Mouse (Mus musculus) urinary bladder, postnatal 36 days (tissue): Measurements from ENCODE around the gene Slc39a5.

Experiments used
- DNase-seq, 2 experiments: peaks; one replicate each; pipeline ENCODE4 v3.0.0; 2022; ENCODE audit warnings: low spot score in 2 of 2, mixed read lengths in 1 of 2

Slc39a5 gene

DNA sequence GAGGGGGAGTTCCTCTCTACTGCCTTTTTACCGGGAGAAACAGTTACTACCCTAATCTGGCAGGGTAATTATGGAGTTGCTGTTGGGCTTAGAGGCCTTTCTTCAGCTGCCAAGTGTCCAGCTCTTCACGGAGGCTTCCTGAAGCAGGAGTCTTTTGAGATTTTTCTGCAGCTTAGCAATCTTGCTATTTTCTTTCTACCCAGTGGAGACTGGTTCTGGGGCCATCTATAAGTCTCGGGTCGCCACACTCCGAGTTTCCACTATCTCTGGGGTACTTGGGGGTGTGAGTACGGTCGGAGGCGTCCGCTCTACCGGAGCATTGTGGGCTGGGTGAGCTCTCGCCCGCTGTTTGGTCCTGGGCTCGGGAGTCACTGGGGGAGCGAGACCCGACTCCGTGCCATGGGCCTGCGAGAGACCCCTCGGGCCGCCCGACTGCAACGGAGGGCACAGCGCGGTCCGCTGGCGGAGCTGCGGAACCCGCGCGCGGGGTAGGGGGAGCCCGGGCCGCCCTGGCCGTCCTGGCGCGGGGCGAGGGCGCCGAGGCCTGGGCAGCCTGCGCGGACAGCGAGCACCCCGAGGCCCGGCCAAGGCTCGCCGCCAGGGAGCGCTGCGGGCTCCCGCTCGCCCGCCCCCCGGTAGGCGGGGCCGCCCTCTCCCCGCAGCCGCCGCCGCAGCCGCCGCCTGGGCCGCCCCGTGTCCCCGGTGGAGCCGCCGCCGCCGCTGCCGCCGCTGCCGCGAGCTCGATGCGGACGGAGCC lies 24.4 kb downstream of the Slc39a5 start, which contains the start of gene Ankrd52:
Gene Ankrd52, plus strand, starts transcription at position 661 of the 757 bp plus-strand sequence.
- peak; percentile 84 to 85 for DNase-seq

DNA sequence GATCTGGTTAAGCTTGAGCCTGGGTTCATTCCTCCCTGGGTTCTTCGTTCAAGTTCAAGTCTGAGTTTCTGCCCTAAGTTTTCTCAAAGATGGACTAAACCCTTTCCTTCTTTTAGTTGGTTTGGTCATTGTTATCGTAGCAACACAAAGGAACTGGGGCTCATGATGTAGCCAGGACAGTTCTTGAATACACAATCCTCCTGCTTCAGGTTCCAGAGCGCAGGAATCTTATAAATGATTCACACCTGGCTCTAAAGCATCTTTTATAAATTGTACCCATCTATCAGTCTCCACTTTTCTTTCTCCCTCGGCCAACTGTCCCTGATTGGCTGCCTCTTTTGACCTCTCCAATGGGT lies 25.0 kb downstream of the Slc39a5 start:
- no peak for DNase-seq

DNA sequence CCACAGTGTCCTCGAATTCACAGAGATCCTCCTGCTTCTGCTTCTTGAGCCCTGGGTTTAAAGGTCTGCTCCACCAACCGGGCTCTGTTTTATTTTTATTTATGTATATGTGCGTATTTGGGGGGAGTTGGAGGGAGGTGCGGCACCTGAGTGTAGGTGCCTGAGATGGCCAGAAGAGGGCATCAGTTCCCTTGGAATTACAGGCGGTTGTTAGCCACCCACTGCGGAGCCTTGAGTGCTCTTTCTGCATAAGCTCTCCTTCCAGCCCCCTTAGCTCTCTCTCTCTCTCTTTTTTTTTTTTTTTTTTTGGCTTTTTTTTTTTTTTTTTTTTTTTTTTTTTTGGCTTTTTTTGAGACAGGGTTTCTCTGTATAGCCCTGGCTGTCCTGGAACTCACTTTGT lies 26.6 kb downstream of the Slc39a5 start:
- no peak for DNase-seq

DNA sequence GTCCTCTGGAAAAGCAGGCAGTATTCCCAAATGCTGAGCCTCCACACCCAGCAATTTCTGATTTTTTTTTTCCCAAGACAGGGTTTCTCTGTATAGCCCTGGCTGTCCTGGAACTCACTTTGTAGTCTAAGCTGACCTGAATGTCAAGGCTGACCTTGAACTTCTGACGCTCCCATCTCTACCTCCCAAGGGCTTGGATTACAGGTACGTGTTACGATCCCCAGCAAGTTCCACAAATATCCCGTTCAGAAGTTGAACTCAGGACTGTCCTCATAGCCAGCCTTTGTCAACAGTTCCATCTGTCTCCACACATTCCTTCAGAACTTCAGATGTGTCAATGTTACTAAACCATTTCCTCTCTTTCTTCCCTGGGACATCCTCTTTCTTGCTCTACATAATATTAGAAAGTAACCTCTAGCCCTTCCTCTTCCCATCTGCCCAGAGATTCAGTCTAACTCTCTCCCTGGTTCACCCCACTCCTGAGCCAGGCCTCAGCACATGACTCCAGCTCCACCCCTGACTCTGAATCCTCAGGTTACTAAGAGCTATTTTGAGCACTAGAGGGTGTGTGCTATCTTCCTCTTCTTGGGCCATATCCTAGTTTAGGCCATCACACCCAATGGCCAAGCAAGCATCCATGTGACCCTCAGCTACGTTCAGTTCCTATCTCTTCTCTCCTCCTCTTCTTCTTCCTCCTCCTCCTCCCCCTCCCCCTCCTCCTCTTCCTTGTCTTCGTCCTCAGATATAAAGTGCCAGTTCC lies 27.9 kb downstream of the Slc39a5 start:
- DNase-seq = no peak

DNA sequence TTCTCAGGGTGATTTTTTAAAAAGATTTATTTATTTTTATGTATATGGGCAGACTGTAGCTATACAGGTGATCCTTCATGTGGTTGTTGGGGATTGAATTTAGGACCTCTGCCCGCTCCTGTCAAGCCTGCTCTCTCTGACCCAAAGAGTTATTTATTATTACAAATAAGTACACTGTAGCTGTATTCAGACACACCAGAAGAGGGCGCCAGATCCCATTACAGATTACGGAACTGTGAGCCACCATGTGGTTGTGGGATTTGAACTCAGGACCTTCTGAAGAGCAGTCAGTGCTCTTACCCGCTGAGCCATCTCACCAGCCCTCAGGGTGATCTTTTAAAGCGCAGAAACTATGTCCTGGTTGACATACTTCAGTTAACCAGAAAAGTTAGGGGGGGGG lies 28.9 kb downstream of the Slc39a5 start:
- no peak for DNase-seq

DNA sequence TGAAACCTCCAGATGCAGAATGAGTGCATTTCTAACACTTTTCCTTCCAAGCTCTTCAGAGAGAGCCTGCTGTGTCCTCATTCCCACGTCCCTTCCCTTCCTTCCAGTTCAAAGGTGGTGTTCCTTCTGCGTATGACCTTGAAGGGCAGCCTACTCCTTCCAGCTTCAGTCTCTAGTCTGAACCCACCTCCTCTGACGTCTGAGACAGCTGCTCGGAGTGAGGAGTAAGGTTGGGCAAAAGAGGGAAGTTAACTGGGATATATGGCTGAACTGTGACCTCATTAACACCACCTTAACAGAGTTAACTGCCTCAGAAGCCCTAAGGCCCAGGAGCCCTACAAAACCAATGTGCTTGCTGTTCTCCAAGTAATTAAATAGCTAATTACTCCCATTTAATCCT lies 30.4 kb downstream of the Slc39a5 start:
- no peak for DNase-seq

DNA sequence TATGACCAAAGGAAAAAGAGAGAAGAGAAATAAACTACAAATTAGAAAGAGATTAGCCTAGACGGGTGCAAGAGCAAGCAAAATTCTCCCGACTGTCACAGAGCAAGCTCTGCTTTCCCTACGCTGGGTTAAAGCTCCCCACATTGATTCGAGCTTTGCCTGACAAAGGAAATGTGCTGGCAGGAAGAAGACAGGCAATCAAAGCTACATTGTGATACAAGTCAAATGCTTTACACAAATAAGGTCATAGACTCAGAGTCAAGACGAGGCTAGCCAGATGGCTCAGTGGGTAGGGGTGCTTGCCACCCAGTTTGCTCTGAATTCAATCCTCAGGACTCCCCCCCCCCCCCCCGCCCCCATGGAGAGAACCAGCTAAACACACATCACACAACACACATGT lies 31.0 kb downstream of the Slc39a5 start:
- DNase-seq = no peak

DNA sequence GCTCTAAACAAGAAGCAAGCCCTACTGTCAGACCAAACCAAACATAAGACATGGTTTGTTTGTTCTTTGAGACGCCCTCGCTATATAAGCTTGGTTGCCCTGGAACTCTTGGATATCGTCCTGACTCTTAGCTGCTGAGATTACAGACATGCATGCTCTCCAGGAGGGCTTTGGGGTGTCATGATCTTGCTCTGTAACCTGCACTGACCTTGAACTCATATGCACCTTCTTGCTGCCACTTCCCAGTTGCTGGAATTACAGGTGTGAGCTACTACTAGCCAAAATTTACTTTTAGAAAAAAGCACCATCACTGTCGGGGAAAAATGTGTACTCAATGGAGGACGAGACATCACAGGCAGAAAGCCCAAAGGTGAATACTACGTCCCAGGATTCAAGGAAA lies 31.4 kb downstream of the Slc39a5 start:
- no peak for DNase-seq

DNA sequence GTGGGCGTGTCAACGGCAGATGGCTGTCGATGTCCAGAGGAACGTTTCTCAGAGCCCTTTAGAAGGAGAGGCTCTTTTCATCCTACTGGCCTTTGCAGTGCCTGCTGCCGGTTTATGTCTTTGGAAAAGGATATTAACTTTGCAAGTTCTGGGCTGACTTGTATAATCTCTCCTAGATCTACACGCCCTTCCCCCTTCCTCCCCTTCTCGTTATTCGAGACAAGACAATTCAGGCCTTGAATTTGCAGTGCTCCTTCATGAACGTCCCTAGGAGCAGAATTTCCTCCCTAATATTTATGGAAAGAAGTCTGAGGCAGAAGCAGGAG lies 31.8 kb downstream of the Slc39a5 start:
- DNase-seq = no peak

DNA sequence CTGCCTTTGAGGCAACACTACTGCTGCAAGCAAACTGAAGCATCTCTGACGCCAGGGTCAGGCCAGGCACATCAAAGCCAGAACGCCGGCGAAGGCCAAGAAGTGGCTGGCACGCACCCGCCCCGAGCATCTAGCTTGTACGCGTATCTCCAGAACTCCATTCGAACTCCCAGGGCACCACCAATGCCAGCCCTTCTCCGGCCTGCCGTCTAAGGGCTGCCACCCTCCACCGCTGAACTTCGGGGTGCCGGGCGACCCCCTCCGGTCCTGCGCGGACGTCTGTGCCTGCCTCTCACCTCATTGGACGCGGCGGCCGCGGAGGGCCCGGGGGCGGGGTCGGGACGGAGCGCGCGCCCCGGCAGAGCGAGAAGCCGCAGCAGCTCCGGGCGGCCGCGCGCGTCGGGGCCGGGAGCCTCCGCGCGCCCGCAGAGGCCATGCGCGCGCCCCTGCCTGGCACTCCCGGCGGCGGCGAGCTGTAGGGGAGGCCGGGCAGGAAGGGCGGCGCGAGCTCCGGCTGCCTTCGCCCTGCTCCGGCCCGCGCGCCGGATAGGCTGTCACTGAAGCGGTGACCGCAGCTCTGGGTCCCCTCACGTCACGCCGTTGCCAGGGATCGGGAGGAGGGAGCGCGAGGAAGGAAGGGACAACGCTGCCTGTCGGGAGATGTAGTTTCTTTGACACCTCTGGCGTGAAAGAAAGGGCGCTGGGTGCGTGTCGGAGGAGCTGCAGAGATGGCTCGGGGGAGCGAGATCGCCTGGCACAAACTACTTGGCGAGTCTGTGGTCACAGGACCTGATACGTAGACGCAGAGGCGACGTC lies 32.4 kb downstream of the Slc39a5 start, which contains the start of gene Coq10a:
Gene Coq10a, minus strand, starts transcription at position 596 of the 816 bp plus-strand sequence.
- DNase-seq = peak; percentile 81 to 91

DNA sequence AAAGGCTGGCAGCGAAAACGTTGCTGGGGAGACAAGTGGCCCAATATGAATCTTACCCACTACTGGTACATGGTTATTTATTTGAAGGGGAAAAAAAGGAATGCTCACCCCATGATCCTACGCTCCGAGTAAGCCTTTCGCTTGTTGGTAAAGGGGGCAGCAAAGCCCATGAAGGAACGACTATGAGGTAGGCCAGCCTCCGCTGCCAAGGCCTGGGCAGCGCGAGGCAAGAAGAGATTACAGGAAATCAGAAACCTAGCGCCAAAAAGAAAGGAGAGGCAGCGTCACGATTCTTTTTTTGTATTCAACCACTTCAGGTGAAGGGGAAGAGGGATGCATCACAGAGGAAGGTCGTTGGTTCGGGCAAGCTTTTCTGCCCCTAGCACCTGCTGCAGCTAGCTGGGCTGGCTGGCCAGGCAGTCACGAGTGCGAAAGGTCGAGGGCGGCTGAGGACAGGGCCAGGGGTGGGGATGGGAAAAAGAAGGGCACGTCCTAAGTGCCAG lies 33.1 kb downstream of the Slc39a5 start:
- no peak for DNase-seq

DNA sequence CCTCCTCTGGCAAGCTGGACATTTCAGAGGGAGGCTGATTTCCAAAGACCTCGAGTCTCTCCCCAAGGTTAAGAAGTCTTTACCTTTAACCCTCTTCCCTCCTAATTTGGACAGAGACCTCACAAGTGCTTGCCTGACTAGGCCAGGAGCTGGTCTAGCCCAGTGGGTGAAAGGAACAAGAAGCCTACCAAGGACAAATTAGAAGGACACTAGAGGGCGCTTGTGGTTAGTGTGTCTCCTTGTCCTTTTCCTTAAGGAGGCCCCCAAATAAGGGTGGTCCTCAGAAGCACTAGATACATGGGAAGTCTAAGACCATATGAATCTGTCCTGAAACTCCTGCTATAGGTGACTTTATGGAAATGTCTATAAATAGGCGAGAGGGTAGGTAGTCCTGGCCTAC lies 38.5 kb downstream of the Slc39a5 start:
- no peak for DNase-seq

DNA sequence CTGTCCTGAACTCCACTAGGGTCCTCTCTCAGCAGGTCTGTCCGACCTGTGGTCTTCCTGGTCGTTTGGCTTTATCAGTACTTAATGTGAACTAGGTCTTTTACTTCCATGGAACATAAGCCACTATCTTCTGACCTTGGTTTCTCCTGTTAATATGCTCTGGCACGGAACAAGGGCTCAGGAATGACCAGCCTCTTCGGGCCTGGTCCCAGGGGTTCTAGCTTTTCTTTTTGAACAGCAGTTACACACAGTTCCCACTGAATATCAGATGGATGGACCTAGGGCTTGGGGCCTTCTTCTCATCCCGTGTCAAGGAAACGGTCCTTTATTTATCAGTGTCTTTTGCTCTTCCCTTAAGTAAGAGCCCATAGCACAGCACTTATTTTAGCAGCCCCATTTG lies 39.2 kb downstream of the Slc39a5 start:
- DNase-seq = no peak

DNA sequence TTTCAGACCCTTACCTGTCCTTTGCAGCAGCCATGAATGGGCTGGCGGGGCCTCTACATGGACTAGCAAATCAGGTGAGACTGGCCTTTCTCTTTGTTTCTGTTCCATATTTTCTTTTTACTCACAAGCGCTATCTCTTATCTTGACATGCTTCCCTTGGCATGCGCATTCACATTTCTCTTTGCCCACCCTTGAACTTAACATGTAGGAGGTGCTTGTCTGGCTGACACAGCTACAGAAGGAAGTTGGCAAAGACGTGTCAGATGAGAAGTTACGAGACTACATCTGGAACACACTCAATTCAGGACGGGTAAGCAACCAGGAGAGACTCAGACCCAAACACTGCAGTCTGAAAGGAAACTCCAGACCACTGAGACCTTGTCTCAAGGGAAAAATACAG lies 41.8 kb downstream of the Slc39a5 start:
- DNase-seq = no peak

DNA sequence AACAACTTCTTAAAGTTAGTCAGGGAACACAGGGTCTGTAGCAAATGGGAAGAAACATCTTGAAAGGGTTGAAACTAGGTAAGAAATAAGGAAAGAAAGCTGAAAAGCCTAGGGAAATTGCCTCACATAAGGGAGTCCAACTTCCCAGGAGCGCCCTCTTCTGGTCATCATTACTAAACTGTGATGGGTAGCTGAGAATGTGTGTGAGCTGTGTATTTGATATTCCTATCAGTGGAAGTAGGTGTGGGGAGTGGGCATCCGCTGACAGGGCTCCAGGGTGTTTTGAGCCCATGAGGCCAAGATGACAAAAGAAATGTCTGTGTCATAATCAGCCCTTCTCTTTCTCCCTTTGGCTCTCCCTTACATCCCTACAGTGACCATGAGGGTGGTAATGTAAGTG lies 42.2 kb downstream of the Slc39a5 start:
- peak; percentile 23 to 42 for DNase-seq

DNA sequence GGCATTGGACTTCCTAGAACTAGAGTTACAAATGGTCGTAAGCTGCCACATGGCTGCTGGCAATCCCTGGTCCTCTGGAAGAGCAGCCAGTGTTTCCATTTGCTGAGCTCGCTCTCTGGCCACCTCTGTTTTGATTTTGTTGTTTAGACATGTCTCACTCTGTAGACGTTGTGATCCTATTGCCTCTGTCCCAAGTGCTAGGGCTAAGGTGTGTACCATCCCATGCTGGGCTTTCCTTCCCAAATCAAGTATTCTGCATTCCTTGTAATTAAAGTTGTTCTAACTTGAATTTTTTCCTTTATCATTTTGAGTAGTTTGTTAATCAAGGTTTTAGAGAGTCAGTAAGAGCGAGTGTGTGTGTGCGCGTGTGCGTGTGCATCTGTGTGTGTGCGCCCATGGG lies 53.5 kb downstream of the Slc39a5 start:
- no peak for DNase-seq
